Mouse (Mus musculus): ENCODE data around the gene Hmcn1. TPM values are rescaled to one million over a fixed set of nuclear protein-coding genes. Genes with fewer than 3 reads are reported as not detected.

Gene Hmcn1
- polyA plus RNA-seq, 1 experiment, result 10.2 TPM

GRCm38 (mm10) chr1:150877920-150878319 lies 115.3 kb downstream of the Hmcn1 start:
- no peak for DNase-seq (ENCODE audit: low spot score)

GRCm38 (mm10) chr1:150874025-150874424 lies 119.2 kb downstream of the Hmcn1 start:
- no peak for DNase-seq (ENCODE audit: low spot score)

- no peak for DNase-seq (ENCODE audit: low spot score)
Observed at GRCm38 (mm10) chr1:150873231-150873630, 120.0 kb downstream of the Hmcn1 start.

GRCm38 (mm10) chr1:150872105-150872504 lies 121.1 kb downstream of the Hmcn1 start:
- DNase-seq (ENCODE audit: low spot score), result no peak

GRCm38 (mm10) chr1:150869189-150869588 lies 124.0 kb downstream of the Hmcn1 start:
- no peak for DNase-seq (ENCODE audit: low spot score)

GRCm38 (mm10) chr1:150866615-150867014 lies 126.6 kb downstream of the Hmcn1 start:
- no peak for DNase-seq (ENCODE audit: low spot score)

GRCm38 (mm10) chr1:150857779-150858178 lies 135.5 kb downstream of the Hmcn1 start:
- no peak for DNase-seq (ENCODE audit: low spot score)

GRCm38 (mm10) chr1:150833448-150833847 lies 159.8 kb downstream of the Hmcn1 start:
- DNase-seq (ENCODE audit: low spot score), result no peak

GRCm38 (mm10) chr1:150829851-150830250 lies 163.4 kb downstream of the Hmcn1 start:
- DNase-seq (ENCODE audit: low spot score), result no peak

- DNase-seq (ENCODE audit: low spot score), result no peak
Observed at GRCm38 (mm10) chr1:150827169-150827568, 166.1 kb downstream of the Hmcn1 start.

GRCm38 (mm10) chr1:150824334-150825005 lies 168.8 kb downstream of the Hmcn1 start:
- DNase-seq (ENCODE audit: low spot score), result no peak

GRCm38 (mm10) chr1:150816035-150816807 lies 177.0 kb downstream of the Hmcn1 start:
- no peak for DNase-seq (ENCODE audit: low spot score)

GRCm38 (mm10) chr1:150814917-150815316 lies 178.3 kb downstream of the Hmcn1 start:
- DNase-seq (ENCODE audit: low spot score), result no peak

- DNase-seq (ENCODE audit: low spot score), result no peak
Observed at GRCm38 (mm10) chr1:150813381-150813780, 179.9 kb downstream of the Hmcn1 start.

GRCm38 (mm10) chr1:150806864-150807263 lies 186.4 kb downstream of the Hmcn1 start:
- no peak for DNase-seq (ENCODE audit: low spot score)

- no peak for DNase-seq (ENCODE audit: low spot score)
Observed at GRCm38 (mm10) chr1:150805466-150805865, 187.8 kb downstream of the Hmcn1 start.

GRCm38 (mm10) chr1:150804235-150805099 lies 188.8 kb downstream of the Hmcn1 start:
- DNase-seq (ENCODE audit: low spot score), result no peak

GRCm38 (mm10) chr1:150802642-150803041 lies 190.6 kb downstream of the Hmcn1 start:
- DNase-seq (ENCODE audit: low spot score), result no peak

GRCm38 (mm10) chr1:150800611-150801263 lies 192.5 kb downstream of the Hmcn1 start:
- DNase-seq (ENCODE audit: low spot score), result no peak

- DNase-seq (ENCODE audit: low spot score), result no peak
Observed at GRCm38 (mm10) chr1:150798651-150799050, 194.6 kb downstream of the Hmcn1 start.

GRCm38 (mm10) chr1:150786746-150787145 lies 206.5 kb downstream of the Hmcn1 start:
- no peak for DNase-seq (ENCODE audit: low spot score)

Measured in urinary bladder, adult 2 months (tissue).